Mouse (Mus musculus): ENCODE measurements around the gene Ccdc84. TPM values are rescaled to one million over a fixed set of nuclear protein-coding genes. Genes with fewer than 3 reads are reported as not detected.
"Not testable (repeated sequence)": the region's sequence is repeated elsewhere in the genome, so short reads cannot be mapped to it uniquely, and the experiment has no call there.

Ccdc84 gene
- polyA plus RNA-seq, 1 experiment from 2014 or later, result 21.3 TPM

- Histone ChIP-seq H3K36me3 (ENCODE audit: control insufficient read depth, insufficient read depth) (peaks cover 35% of the 10 kb centered on the region), H3K27me3 (ENCODE audit: control insufficient read depth, insufficient read depth, low read length) (no peaks in the 10 kb centered on the region), H3K27ac (ENCODE audit: low read length) (peak within 1 kb of the TSS; percentile 81), H3K4me3 (ENCODE audit: low read length) (peak within 1 kb of the TSS; percentile 79), H3K9me3 (replicated peaks; ENCODE audit: control insufficient read depth, low read length) (no peaks in the 10 kb centered on the region), H3K9ac (ENCODE audit: low read length) (peak within 1 kb of the TSS; percentile 89), H3K4me2 (ENCODE audit: low read depth, low read length) (peak within 1 kb of the TSS; percentile 94), H3K4me1 (ENCODE audit: control insufficient read depth, insufficient read depth, low read length) (peaks cover 14% of the 10 kb centered on the region)
- ATAC-seq (replicated peaks; ENCODE audit: extremely low read depth, insufficient read depth, low FRiP score), result peak; percentile 99
- WGBS, result under 1% methylated on average over 83 of the region's 83 CpGs
These were observed 39.1 kb downstream of the Ccdc84 start, which contains the start of gene Hyou1 for GRCm38 (mm10) chr9:44379054-44379834. Gene Hyou1 (plus strand): TSS chr9:44379490.

DNA sequence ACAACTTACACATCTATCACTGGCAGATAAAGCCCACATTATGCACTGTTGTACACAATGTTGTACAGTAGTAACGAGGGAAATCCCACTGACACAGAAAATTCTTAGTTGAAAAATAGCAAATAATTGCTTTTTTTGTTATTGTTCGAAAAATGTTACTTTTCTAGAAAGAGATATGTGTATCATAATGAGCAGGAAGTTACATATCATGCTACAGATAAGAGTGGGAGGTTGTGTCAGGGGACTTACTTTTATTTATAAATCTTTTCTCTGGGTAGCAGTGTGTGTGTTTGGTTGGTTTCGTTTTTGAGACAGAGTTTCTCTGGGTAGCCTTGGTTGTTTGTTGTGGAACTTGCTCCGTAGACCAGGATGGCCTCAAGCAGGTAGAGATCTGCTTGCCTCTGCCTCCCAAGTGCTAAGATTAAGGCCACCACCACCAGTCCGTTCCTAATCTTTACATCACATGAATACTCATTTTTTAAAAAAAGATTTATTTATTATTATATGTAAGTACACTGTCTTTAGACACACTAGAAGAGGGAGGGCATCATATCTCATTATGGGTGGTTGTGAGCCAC, 40.1 kb downstream of the Ccdc84 start:
- Histone ChIP-seq H3K27ac (ENCODE audit: low read length) (peak overlapping the region; percentile 48; the same call in 1 of the 2 replicates), H3K4me2 (ENCODE audit: low read depth, low read length) (peak overlapping the region; percentile 84), H3K36me3 (ENCODE audit: control insufficient read depth, insufficient read depth) (peaks cover 25% of the 10 kb centered on the region), H3K4me3 (ENCODE audit: low read length) (peak overlapping the region; percentile 79), H3K9ac (ENCODE audit: low read length) (peak overlapping the region; percentile 70), H3K4me1 (ENCODE audit: control insufficient read depth, insufficient read depth, low read length) (peaks cover 14% of the 10 kb centered on the region), H3K27me3 (ENCODE audit: control insufficient read depth, insufficient read depth, low read length) (no peaks in the 10 kb centered on the region), H3K9me3 (replicated peaks; ENCODE audit: control insufficient read depth, low read length) (no peaks in the 10 kb centered on the region)
- ATAC-seq (replicated peaks; ENCODE audit: extremely low read depth, insufficient read depth, low FRiP score), result no peak
- WGBS, result 81% methylated on average over 5 of the region's 5 CpGs

DNA sequence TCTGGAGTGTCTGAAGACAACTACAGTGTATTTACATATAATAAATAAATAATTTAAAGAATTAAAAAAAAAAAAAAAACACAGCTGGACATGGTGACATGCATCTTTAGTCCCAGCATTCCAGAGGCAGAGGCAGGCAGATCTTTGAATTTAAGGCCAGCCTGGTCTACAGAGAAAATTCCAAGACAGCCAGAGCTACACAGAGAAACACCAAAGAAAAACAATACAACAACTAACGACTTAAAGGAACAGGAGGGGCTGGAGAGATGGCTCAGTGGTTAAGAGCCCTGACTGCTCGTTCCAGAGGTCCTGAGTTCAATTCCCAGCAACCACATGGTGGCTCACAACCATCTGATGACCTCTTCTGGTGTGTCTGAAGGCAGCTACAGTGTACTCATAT, 41.0 kb downstream of the Ccdc84 start:
- WGBS, result 74% methylated on average over 2 of the region's 2 CpGs
- H3K27me3 ChIP-seq (ENCODE audit: control insufficient read depth, insufficient read depth, low read length); H3K4me2 ChIP-seq (ENCODE audit: low read depth, low read length): not testable (repeated sequence)

GRCm38 (mm10) chr9:44376141-44376540, 42.2 kb downstream of the Ccdc84 start:
- Histone ChIP-seq H3K4me2 (ENCODE audit: low read depth, low read length) (no peak overlapping the region), H3K9me3 (replicated peaks; ENCODE audit: control insufficient read depth, low read length) (no peaks in the 10 kb centered on the region), H3K36me3 (ENCODE audit: control insufficient read depth, insufficient read depth) (peaks cover 4% of the 10 kb centered on the region; the same call in 1 of the 2 replicates), H3K27me3 (ENCODE audit: control insufficient read depth, insufficient read depth, low read length) (no peaks in the 10 kb centered on the region), H3K9ac (ENCODE audit: low read length) (no peak overlapping the region), H3K4me3 (ENCODE audit: low read length) (no peak overlapping the region), H3K4me1 (ENCODE audit: control insufficient read depth, insufficient read depth, low read length) (peaks cover 14% of the 10 kb centered on the region), H3K27ac (ENCODE audit: low read length) (no peak overlapping the region)
- WGBS, result 82% methylated on average over 6 of the region's 6 CpGs
- ATAC-seq (replicated peaks; ENCODE audit: extremely low read depth, insufficient read depth, low FRiP score), result no peak

More for the DNA sequence above, 41.0 kb downstream of the Ccdc84 start:
- not testable (repeated sequence) for H3K9me3 ChIP-seq (replicated peaks; ENCODE audit: control insufficient read depth, low read length); H3K4me3 ChIP-seq (ENCODE audit: low read length); H3K9ac ChIP-seq (ENCODE audit: low read length); ATAC-seq (replicated peaks; ENCODE audit: extremely low read depth, insufficient read depth, low FRiP score); H3K27ac ChIP-seq (ENCODE audit: low read length)
- Histone ChIP-seq H3K36me3 (ENCODE audit: control insufficient read depth, insufficient read depth) (peaks cover 16% of the 10 kb centered on the region), H3K4me1 (ENCODE audit: control insufficient read depth, insufficient read depth, low read length) (peaks cover 14% of the 10 kb centered on the region)

DNA sequence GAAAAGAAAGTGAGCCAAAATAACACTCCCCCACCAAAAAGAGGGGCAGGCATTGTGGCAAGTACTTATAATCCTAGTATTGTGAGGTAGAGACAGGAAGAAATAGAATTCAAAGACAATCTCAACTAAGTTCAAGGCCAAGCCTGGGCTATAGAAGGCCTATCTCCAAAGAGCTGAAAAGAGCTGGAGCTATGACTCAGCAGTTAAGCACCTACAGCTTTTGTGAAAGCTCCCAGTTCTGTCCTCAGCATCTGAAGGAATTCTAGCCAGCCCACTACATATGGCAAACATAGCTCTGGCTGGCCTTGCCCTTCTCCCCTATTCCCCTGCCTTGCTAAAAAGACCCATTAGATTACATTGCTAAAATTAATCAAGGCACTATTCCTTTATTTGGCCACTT, 45.0 kb downstream of the Ccdc84 start:
- no peak overlapping the region for H3K27ac ChIP-seq (ENCODE audit: low read length)
- ATAC-seq (replicated peaks; ENCODE audit: extremely low read depth, insufficient read depth, low FRiP score), result no peak
- H3K9ac ChIP-seq (ENCODE audit: low read length), result no peak overlapping the region
- H3K4me2 ChIP-seq (ENCODE audit: low read depth, low read length), result no peak overlapping the region
- no peaks in the 10 kb centered on the region for H3K9me3 ChIP-seq (replicated peaks; ENCODE audit: control insufficient read depth, low read length)
- H3K4me3 ChIP-seq (ENCODE audit: low read length), result no peak overlapping the region
- H3K4me1 ChIP-seq (ENCODE audit: control insufficient read depth, insufficient read depth, low read length), result peaks cover 2% of the 10 kb centered on the region; the same call in 1 of the 2 replicates
- H3K36me3 ChIP-seq (ENCODE audit: control insufficient read depth, insufficient read depth), result no peaks in the 10 kb centered on the region
- no peaks in the 10 kb centered on the region for H3K27me3 ChIP-seq (ENCODE audit: control insufficient read depth, insufficient read depth, low read length)

- H3K9ac ChIP-seq (ENCODE audit: low read length), result no peak overlapping the region
- no peaks in the 10 kb centered on the region for H3K27me3 ChIP-seq (ENCODE audit: control insufficient read depth, insufficient read depth, low read length)
- H3K9me3 ChIP-seq (replicated peaks; ENCODE audit: control insufficient read depth, low read length), result no peaks in the 10 kb centered on the region
- peaks cover 7% of the 10 kb centered on the region for H3K4me1 ChIP-seq (ENCODE audit: control insufficient read depth, insufficient read depth, low read length)
- H3K27ac ChIP-seq (ENCODE audit: low read length), result no peak overlapping the region
- H3K36me3 ChIP-seq (ENCODE audit: control insufficient read depth, insufficient read depth), result peaks cover 4% of the 10 kb centered on the region; the same call in 1 of the 2 replicates
- no peak for ATAC-seq (replicated peaks; ENCODE audit: extremely low read depth, insufficient read depth, low FRiP score)
- WGBS, result 64% methylated on average over 3 of the region's 3 CpGs
- no peak overlapping the region for H3K4me2 ChIP-seq (ENCODE audit: low read depth, low read length)
- H3K4me3 ChIP-seq (ENCODE audit: low read length), result no peak overlapping the region
These were observed 53.9 kb downstream of the Ccdc84 start for GRCm38 (mm10) chr9:44364480-44364879.

GRCm38 (mm10) chr9:44361931-44362330, 56.4 kb downstream of the Ccdc84 start:
- 34% methylated on average over 4 of the region's 4 CpGs for WGBS
- H3K27me3 ChIP-seq (ENCODE audit: control insufficient read depth, insufficient read depth, low read length); H3K4me1 ChIP-seq (ENCODE audit: control insufficient read depth, insufficient read depth, low read length); H3K9me3 ChIP-seq (replicated peaks; ENCODE audit: control insufficient read depth, low read length); ATAC-seq (replicated peaks; ENCODE audit: extremely low read depth, insufficient read depth, low FRiP score): not testable (repeated sequence)
- Histone ChIP-seq H3K36me3 (ENCODE audit: control insufficient read depth, insufficient read depth) (peaks cover 21% of the 10 kb centered on the region), H3K4me3 (ENCODE audit: low read length) (peak overlapping the region; percentile 82), H3K27ac (ENCODE audit: low read length) (peak overlapping the region; percentile 75), H3K9ac (ENCODE audit: low read length) (peak overlapping the region; percentile 61; the same call in 1 of the 2 replicates), H3K4me2 (ENCODE audit: low read depth, low read length) (peak overlapping the region; percentile 85)

DNA sequence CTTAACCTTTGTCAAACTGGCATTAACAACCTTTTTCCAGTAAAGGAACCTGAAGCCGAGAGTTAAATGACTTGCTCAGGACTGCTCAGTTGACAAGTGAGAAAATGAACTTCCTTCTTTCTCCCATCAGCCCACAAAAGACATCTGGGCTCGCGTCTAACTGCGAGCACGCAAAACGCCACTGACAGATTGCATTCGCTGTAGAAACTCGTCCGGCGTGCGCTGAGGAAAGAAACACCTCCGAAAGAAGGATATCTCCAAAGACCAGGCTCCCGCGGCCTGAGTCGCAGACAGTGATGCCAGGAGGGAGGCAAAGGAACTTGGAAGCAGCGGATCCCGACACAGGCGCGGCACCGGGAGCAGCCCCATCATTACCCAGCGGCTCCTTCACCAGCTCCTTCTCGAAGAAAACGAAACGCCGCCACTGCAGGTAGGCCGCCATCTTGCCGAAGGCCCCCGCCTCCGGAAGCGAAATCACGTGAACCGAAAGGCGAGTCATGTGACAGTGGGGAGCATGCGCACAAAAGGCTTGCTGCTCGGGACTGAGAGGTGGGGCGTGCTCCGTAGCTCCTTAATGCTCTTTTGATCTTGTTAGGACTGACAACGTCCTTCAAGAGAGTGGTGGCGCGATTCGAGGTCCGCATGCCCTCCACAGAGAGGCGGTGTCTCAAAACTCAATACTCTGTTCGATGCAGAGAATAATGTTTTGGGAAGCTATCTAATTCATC, 57.0 kb downstream of the Ccdc84 start, which contains the start of gene Vps11:
Gene Vps11, minus strand, starts transcription at position 481 of the 728 bp plus-strand sequence.
- Histone ChIP-seq H3K9me3 (replicated peaks; ENCODE audit: control insufficient read depth, low read length) (no peaks in the 10 kb centered on the region), H3K9ac (ENCODE audit: low read length) (peak within 1 kb of the TSS; percentile 85), H3K27ac (ENCODE audit: low read length) (peak within 1 kb of the TSS; percentile 75), H3K4me3 (ENCODE audit: low read length) (peak within 1 kb of the TSS; percentile 82), H3K4me2 (ENCODE audit: low read depth, low read length) (peak within 1 kb of the TSS; percentile 85), H3K27me3 (ENCODE audit: control insufficient read depth, insufficient read depth, low read length) (no peaks in the 10 kb centered on the region), H3K4me1 (ENCODE audit: control insufficient read depth, insufficient read depth, low read length) (peaks cover 7% of the 10 kb centered on the region), H3K36me3 (ENCODE audit: control insufficient read depth, insufficient read depth) (peaks cover 26% of the 10 kb centered on the region)
- under 1% methylated on average over 44 of the region's 44 CpGs for WGBS
- peak; percentile 93 for ATAC-seq (replicated peaks; ENCODE audit: extremely low read depth, insufficient read depth, low FRiP score)
